Mouse (Mus musculus) hindbrain, postnatal 0 days (tissue): Measurements from ENCODE around the gene Sh3tc1. TPM values are rescaled to one million over a fixed set of nuclear protein-coding genes. Genes with fewer than 3 reads are reported as not detected.
A peak's percentile ranks its signal among the peaks of the same experiment; 100 is the strongest.

Source experiments
- ATAC-seq: fragments of 200-750 bp; cut with Nextera tagmentation; 2 replicates; pipeline ENCODE4 v1.8.0; 2017; ENCODE audit warnings: mild to moderate bottlenecking, moderate TSS enrichment, moderate library complexity
- DNase-seq: peaks from one replicate; pipeline ENCODE4 v3.0.0-alpha.2; 2015; ENCODE audit warnings: low spot score
- H3K27ac ChIP-seq: fragments of 300-500 bp; sonication (generic); 2 replicates; pipeline ENCODE4 v1.5.1; 2014; ENCODE audit warnings: mild to moderate bottlenecking
- H3K27me3 ChIP-seq: fragments of 300-500 bp; sonication (generic); 2 replicates; pipeline ENCODE4 v1.6.1; 2014; ENCODE audit warnings: low read length, mixed read lengths; ENCODE audit not compliant: insufficient read depth
- H3K36me3 ChIP-seq: fragments of 300-500 bp; sonication (generic); 2 replicates; pipeline ENCODE4 v1.6.1; 2014; ENCODE audit warnings: low read length, mixed read lengths; ENCODE audit not compliant: insufficient read depth
- H3K4me1 ChIP-seq: fragments of 300-500 bp; sonication (generic); 2 replicates; pipeline ENCODE4 v1.6.1; 2014; ENCODE audit warnings: antibody characterized with exemption, low read length, mixed read lengths; ENCODE audit not compliant: insufficient read depth
- H3K4me2 ChIP-seq: fragments of 300-500 bp; sonication (generic); 2 replicates; pipeline ENCODE4 v1.6.1; 2014; ENCODE audit warnings: low read depth, mild to moderate bottlenecking, low read length, moderate library complexity, mixed read lengths
- H3K4me3 ChIP-seq: fragments of 300-500 bp; sonication (generic); 2 replicates; pipeline ENCODE4 v1.5.1; 2014; ENCODE audit warnings: low read length
- H3K9ac ChIP-seq: fragments of 300-500 bp; sonication (generic); replicated peaks from 2 replicates; pipeline ENCODE4 v1.6.1; 2014; ENCODE audit warnings: mild to moderate bottlenecking, low read length, moderate library complexity, mixed read lengths
- H3K9me3 ChIP-seq: fragments of 300-500 bp; sonication (generic); 2 replicates; pipeline ENCODE4 v1.6.1; 2016; ENCODE audit warnings: low read length, mixed read lengths
- CTCF ChIP-seq: IDR thresholded peaks from 2 replicates; pipeline ENCODE4 v1.5.1; 2016; ENCODE audit warnings: antibody characterized with exemption, control low read depth, low read depth
- WGBS: fragments of 180-500 bp; shearing (Covaris S2); extraction: QIAGEN DNeasy Blood & Tissue Kit; methylation state at CpG from one replicate; pipeline ENCODE4 v1.1.7; 2014; 5-methylcytosine and 5-hydroxymethylcytosine counted together
- polyA plus RNA-seq: library from polyadenylated mRNA; unstranded; fragments of >200 nt; fragmentation: Nextera tagmentation; extraction: Ambion mirVana; gene quantifications from 2 replicates; pipeline ENCODE4 v1.2.1, GENCODE M21; 2015
- total RNA-seq: library from RNA; depleted of rRNA; stranded (reverse); fragments of >200 nt; gene quantifications from 2 replicates; pipeline ENCODE4 v1.2.3, GENCODE M21; 2014

Sh3tc1 gene
- total and polyA plus RNA-seq, 2 experiments from 2014 or later = 2.0 to 4.1 TPM

- DNase-seq (peak; percentile 59), ATAC-seq (peak; percentile 20; the same call in 1 of the 2 replicates)
- Histone ChIP-seq H3K4me1 (peaks cover 6% of the 10 kb centered on the region; the same call in 1 of the 2 replicates), H3K27ac (no peak overlapping the region), H3K27me3 (no peaks in the 10 kb centered on the region), H3K9me3 (no peaks in the 10 kb centered on the region), H3K4me3 (no peak overlapping the region), H3K9ac (no peak overlapping the region), H3K36me3 (no peaks in the 10 kb centered on the region), H3K4me2 (no peak overlapping the region)
- WGBS = 54% methylated on average over 13 of the region's 13 CpGs
- TF ChIP-seq CTCF = no peak
Observed at GRCm38 (mm10) chr5:35773274-35774136, 33.7 kb upstream of the Sh3tc1 start.

GRCm38 (mm10) chr5:35770891-35771663 lies 31.3 kb upstream of the Sh3tc1 start:
- WGBS = 54% methylated on average over 14 of the region's 14 CpGs
- ATAC-seq = no peak
- Histone ChIP-seq H3K9ac (no peak overlapping the region), H3K27me3 (no peaks in the 10 kb centered on the region), H3K4me1 (peaks cover 6% of the 10 kb centered on the region; the same call in 1 of the 2 replicates), H3K27ac (no peak overlapping the region), H3K9me3 (no peaks in the 10 kb centered on the region), H3K36me3 (no peaks in the 10 kb centered on the region), H3K4me3 (no peak overlapping the region), H3K4me2 (no peak overlapping the region)
- peak; percentile 27 for DNase-seq
- no peak for TF ChIP-seq CTCF

GRCm38 (mm10) chr5:35770246-35770645 lies 30.5 kb upstream of the Sh3tc1 start:
- WGBS = 84% methylated on average over 2 of the region's 2 CpGs

GRCm38 (mm10) chr5:35768997-35769396 lies 29.2 kb upstream of the Sh3tc1 start:
- ATAC-seq (no peak), DNase-seq (no peak)
- Histone ChIP-seq H3K9me3 (no peaks in the 10 kb centered on the region), H3K27ac (no peak overlapping the region), H3K9ac (no peak overlapping the region), H3K36me3 (no peaks in the 10 kb centered on the region), H3K4me2 (no peak overlapping the region), H3K4me3 (no peak overlapping the region), H3K4me1 (peaks cover 6% of the 10 kb centered on the region; the same call in 1 of the 2 replicates), H3K27me3 (no peaks in the 10 kb centered on the region)
- WGBS = 82% methylated on average over 7 of the region's 7 CpGs
- no peak for TF ChIP-seq CTCF

More at GRCm38 (mm10) chr5:35770246-35770645, 30.5 kb upstream of the Sh3tc1 start:
- Histone ChIP-seq H3K27ac (no peak overlapping the region), H3K4me3 (no peak overlapping the region), H3K36me3 (no peaks in the 10 kb centered on the region), H3K27me3 (no peaks in the 10 kb centered on the region), H3K4me2 (no peak overlapping the region), H3K9me3 (no peaks in the 10 kb centered on the region), H3K4me1 (peaks cover 6% of the 10 kb centered on the region; the same call in 1 of the 2 replicates), H3K9ac (no peak overlapping the region)
- ATAC-seq (no peak), DNase-seq (no peak)
- no peak for TF ChIP-seq CTCF

- no peak overlapping the region for H3K4me2 ChIP-seq
- H3K4me1 ChIP-seq = peaks cover 5% of the 10 kb centered on the region; the same call in 1 of the 2 replicates
- DNase-seq (no peak), ATAC-seq (no peak)
- no peak overlapping the region for H3K27ac ChIP-seq
- no peaks in the 10 kb centered on the region for H3K27me3 ChIP-seq
- no peak for TF ChIP-seq CTCF
- H3K9ac ChIP-seq = no peak overlapping the region
- no peaks in the 10 kb centered on the region for H3K36me3 ChIP-seq
- H3K4me3 ChIP-seq = no peak overlapping the region
- no peaks in the 10 kb centered on the region for H3K9me3 ChIP-seq
- 62% methylated on average over 3 of the region's 3 CpGs for WGBS
Observed at GRCm38 (mm10) chr5:35768525-35768924, 28.7 kb upstream of the Sh3tc1 start.

- Histone ChIP-seq H3K4me1 (no peaks in the 10 kb centered on the region; the same call in 1 of the 2 replicates), H3K27me3 (no peaks in the 10 kb centered on the region), H3K4me2 (no peak overlapping the region), H3K4me3 (no peak overlapping the region), H3K27ac (no peak overlapping the region), H3K9me3 (no peaks in the 10 kb centered on the region), H3K9ac (no peak overlapping the region), H3K36me3 (no peaks in the 10 kb centered on the region)
- no peak for TF ChIP-seq CTCF
- ATAC-seq = no peak
- WGBS = 88% methylated on average over 6 of the region's 6 CpGs
- no peak for DNase-seq
Observed at GRCm38 (mm10) chr5:35765909-35766308, 26.1 kb upstream of the Sh3tc1 start.
